Mouse (Mus musculus): Measurements from ENCODE around the gene Agl. TPM values are rescaled to one million over a fixed set of nuclear protein-coding genes. Genes with fewer than 3 reads are reported as not detected.

Agl gene
- polyA plus RNA-seq, 1 experiment = 8.9 TPM

DNA sequence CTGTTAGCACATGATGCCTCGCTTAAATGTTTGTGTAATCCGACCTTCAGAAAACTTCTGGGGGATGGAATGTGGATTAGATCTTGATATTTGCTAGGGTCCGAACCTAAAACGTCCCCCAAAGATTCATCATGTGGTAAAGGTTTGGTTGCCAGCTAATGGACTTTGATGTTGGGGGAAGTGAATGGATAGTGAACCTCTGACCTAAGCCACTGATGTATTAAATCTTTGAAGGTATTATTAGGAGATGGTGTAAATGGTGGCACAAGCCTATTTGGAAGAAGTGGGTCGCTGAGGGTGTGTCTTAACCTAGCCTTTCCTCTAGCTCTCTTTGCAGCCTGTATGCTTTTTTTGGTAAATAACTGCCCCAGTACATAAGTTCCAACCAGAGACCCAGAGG lies 94.9 kb downstream of the Agl start:
- 50% methylated on average over 5 of the region's 5 CpGs for WGBS
- Histone ChIP-seq H3K27ac (ENCODE audit: control insufficient read depth, insufficient read depth, low read length) (no peak overlapping the region), H3K36me3 (ENCODE audit: control insufficient read depth, insufficient read depth, low read length) (no peaks in the 10 kb centered on the region), H3K4me1 (replicated peaks; ENCODE audit: control insufficient read depth, insufficient read depth, low read length) (peaks cover 4% of the 10 kb centered on the region), H3K27me3 (ENCODE audit: control insufficient read depth, insufficient read depth, low read length) (no peaks in the 10 kb centered on the region), H3K4me3 (ENCODE audit: control insufficient read depth, insufficient read depth, low read length) (no peak overlapping the region)
- TF ChIP-seq CTCF (IDR thresholded peaks at IDR 0.05; ENCODE audit: borderline replicate concordance, control insufficient read depth, extremely low read depth, insufficient read depth, low read length, poor library complexity) = no peak
- TF ChIP-seq POLR2A (IDR thresholded peaks at IDR 0.05; ENCODE audit: control insufficient read depth, extremely low read depth, insufficient read depth, low read length, poor library complexity) = no peak
- DNase-seq = no peak

DNA sequence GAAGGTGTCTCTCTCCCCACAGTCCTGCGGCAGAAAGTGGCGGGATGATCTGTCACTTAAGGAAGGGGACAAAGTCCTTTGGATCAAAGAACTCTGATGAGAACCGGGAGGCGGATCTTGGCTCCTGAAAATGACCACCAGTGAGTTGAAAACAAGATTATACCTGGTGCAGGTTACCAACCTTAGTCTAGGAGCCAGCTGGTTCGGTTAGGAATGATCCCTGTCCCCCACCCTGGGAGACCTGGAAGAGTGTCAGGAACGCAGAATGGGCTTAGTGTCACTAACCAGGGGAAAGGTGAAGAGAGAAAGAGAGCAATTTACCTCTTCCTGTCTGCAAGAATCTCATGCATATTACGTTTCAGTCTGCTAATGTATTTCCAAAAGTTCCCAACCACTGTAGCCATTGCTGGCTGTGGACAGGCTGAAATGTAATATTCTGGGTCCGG lies 95.5 kb downstream of the Agl start, which contains the start of gene Slc35a3:
TSS of gene Slc35a3 (minus strand) at position 396 of the 446 bp plus-strand sequence.
- Histone ChIP-seq H3K4me3 (ENCODE audit: control insufficient read depth, insufficient read depth, low read length) (peak within 1 kb of the TSS; percentile 62), H3K4me1 (replicated peaks; ENCODE audit: control insufficient read depth, insufficient read depth, low read length) (peaks cover 4% of the 10 kb centered on the region), H3K27me3 (ENCODE audit: control insufficient read depth, insufficient read depth, low read length) (no peaks in the 10 kb centered on the region), H3K27ac (ENCODE audit: control insufficient read depth, insufficient read depth, low read length) (no peak within 1 kb of the TSS), H3K36me3 (ENCODE audit: control insufficient read depth, insufficient read depth, low read length) (no peaks in the 10 kb centered on the region)
- no peak for DNase-seq
- TF ChIP-seq POLR2A (IDR thresholded peaks at IDR 0.05; ENCODE audit: control insufficient read depth, extremely low read depth, insufficient read depth, low read length, poor library complexity) (no peak), CTCF (IDR thresholded peaks at IDR 0.05; ENCODE audit: borderline replicate concordance, control insufficient read depth, extremely low read depth, insufficient read depth, low read length, poor library complexity) (no peak)
- 6% methylated on average over 8 of the region's 8 CpGs for WGBS

DNA sequence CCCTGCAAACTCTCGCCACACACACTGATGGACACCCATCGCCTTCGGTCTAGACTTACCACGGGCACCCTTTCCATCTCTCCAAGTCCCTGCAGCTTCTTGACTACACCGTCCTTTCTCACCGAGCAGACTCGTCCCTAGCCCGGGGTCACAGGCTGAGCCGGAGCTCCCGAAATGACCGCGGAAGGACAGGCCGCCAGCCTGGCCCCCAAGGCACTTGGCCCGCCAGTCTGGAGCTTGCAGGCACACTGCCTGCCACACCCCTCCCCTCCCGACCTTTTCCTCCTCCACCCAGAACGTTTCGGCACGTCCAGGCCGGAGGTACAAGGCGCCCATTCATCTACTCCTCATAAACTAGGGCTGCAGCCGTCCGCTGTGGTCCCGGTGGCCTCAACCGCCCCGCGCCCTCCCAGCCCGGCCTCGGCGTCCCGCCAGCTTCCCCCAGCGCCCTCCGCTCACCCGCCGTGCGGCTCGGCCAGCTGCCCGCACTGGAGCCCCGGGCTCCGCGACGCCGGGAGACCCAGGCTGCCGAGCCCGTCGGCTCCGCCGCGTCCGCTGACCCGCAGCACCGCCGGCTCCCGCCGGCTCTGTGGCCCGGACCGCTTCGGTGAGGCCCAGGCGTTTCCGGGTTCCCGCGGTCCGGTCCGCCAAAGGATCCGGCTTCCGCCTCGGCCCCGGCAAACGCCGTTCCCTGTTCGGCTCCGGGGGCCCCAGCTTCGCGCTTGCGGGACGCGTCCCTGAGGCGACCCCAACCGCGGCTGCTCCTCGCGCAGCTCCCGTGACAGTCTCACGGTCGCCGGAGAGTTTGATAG lies 96.1 kb downstream of the Agl start:
- H3K27me3 ChIP-seq (ENCODE audit: control insufficient read depth, insufficient read depth, low read length) = no peaks in the 10 kb centered on the region
- H3K27ac ChIP-seq (ENCODE audit: control insufficient read depth, insufficient read depth, low read length) = no peak overlapping the region
- H3K4me1 ChIP-seq (replicated peaks; ENCODE audit: control insufficient read depth, insufficient read depth, low read length) = peaks cover 4% of the 10 kb centered on the region
- no peaks in the 10 kb centered on the region for H3K36me3 ChIP-seq (ENCODE audit: control insufficient read depth, insufficient read depth, low read length)
- WGBS = under 1% methylated on average over 85 of the region's 85 CpGs
- TF ChIP-seq CTCF (IDR thresholded peaks at IDR 0.05; ENCODE audit: borderline replicate concordance, control insufficient read depth, extremely low read depth, insufficient read depth, low read length, poor library complexity) (0 out of 2 replicates have a peak, but pooled peaks have one; percentile 32), POLR2A (IDR thresholded peaks at IDR 0.05; ENCODE audit: control insufficient read depth, extremely low read depth, insufficient read depth, low read length, poor library complexity) (peak; percentile 51; the same call in 1 of the 2 replicates)
- peak overlapping the region; percentile 62 for H3K4me3 ChIP-seq (ENCODE audit: control insufficient read depth, insufficient read depth, low read length)
- DNase-seq = peak; percentile 65

DNA sequence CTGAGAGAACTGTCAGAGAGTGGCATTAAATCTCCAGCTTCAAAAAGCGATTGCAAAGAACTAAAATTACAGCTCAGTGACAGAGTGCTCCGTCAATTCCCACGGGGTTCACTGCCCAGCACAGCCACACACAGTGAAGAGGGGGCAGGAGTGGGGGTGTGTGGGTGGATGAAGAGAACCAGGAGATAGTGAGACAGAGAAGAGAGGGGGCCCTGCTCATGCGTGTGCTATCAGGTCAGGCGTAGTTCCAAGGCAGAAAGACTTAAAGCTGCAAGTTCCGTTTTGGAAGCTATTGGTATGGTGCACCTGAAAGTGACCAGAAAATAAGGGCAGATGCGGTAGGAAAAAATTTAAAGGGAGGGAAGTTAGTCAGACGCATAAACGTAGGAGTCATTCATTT lies 97.0 kb downstream of the Agl start:
- no peak for DNase-seq
- 52% methylated on average over 9 of the region's 9 CpGs for WGBS
- Histone ChIP-seq H3K27ac (ENCODE audit: control insufficient read depth, insufficient read depth, low read length) (no peak overlapping the region), H3K27me3 (ENCODE audit: control insufficient read depth, insufficient read depth, low read length) (no peaks in the 10 kb centered on the region), H3K36me3 (ENCODE audit: control insufficient read depth, insufficient read depth, low read length) (no peaks in the 10 kb centered on the region), H3K4me3 (ENCODE audit: control insufficient read depth, insufficient read depth, low read length) (no peak overlapping the region), H3K4me1 (replicated peaks; ENCODE audit: control insufficient read depth, insufficient read depth, low read length) (peaks cover 4% of the 10 kb centered on the region)
- TF ChIP-seq CTCF (IDR thresholded peaks at IDR 0.05; ENCODE audit: borderline replicate concordance, control insufficient read depth, extremely low read depth, insufficient read depth, low read length, poor library complexity) (no peak), POLR2A (IDR thresholded peaks at IDR 0.05; ENCODE audit: control insufficient read depth, extremely low read depth, insufficient read depth, low read length, poor library complexity) (no peak)

DNA sequence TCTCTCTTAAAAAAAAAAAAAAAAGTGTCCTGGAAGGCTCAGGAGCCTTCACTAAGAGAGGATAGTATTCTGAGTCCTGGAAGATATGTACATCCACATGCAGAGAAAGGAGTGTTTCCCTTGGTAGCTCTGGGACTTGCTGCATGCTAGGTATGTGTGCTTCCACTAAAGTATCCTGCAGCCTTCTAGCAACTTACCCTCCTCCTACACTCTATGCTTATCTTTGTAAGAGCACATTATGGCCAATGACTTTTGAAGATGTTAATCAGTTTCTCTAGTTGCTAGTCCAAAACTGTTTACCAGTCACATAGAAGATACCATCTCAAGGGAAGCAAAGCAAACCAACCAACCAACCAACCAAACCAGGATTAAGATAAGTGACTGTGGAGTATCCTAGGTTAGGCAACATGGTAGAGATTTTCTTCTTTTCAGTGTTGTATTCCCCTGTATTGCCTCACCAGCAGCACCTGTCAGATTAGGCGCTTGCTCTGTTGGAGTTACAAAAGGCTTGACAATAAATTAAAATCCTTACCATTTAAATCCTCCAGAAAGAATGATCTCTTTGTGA lies 102.2 kb downstream of the Agl start:
- Histone ChIP-seq H3K4me1 (replicated peaks; ENCODE audit: control insufficient read depth, insufficient read depth, low read length) (no peaks in the 10 kb centered on the region), H3K4me3 (ENCODE audit: control insufficient read depth, insufficient read depth, low read length) (no peak overlapping the region), H3K36me3 (ENCODE audit: control insufficient read depth, insufficient read depth, low read length) (no peaks in the 10 kb centered on the region), H3K27me3 (ENCODE audit: control insufficient read depth, insufficient read depth, low read length) (no peaks in the 10 kb centered on the region), H3K27ac (ENCODE audit: control insufficient read depth, insufficient read depth, low read length) (no peak overlapping the region)
- WGBS = 97% methylated on average over 1 of the region's 1 CpGs
- DNase-seq = no peak
- TF ChIP-seq CTCF (IDR thresholded peaks at IDR 0.05; ENCODE audit: borderline replicate concordance, control insufficient read depth, extremely low read depth, insufficient read depth, low read length, poor library complexity) = no peak
- TF ChIP-seq POLR2A (IDR thresholded peaks at IDR 0.05; ENCODE audit: control insufficient read depth, extremely low read depth, insufficient read depth, low read length, poor library complexity) = no peak

DNA sequence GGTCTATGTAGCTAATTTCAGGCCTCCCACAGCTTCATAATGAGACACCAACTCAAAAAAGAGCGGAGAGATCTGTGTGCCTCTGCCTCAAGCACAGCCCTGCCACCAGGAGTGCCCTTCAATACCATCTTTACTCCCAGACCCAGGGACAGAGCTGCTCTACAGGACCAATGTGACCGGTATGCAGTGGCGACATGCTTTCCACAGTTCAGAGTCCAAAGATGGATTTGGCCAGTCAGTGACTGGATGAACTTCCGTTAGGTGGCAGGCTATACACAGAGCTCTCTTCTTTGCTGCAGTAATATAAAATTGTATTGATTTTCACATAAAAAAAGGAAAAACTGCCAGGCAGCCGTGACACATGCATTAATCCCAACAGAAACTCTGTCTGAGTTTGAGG lies 104.1 kb downstream of the Agl start:
- Histone ChIP-seq H3K27me3 (ENCODE audit: control insufficient read depth, insufficient read depth, low read length) (no peaks in the 10 kb centered on the region), H3K4me3 (ENCODE audit: control insufficient read depth, insufficient read depth, low read length) (no peak overlapping the region), H3K4me1 (replicated peaks; ENCODE audit: control insufficient read depth, insufficient read depth, low read length) (no peaks in the 10 kb centered on the region), H3K27ac (ENCODE audit: control insufficient read depth, insufficient read depth, low read length) (no peak overlapping the region), H3K36me3 (ENCODE audit: control insufficient read depth, insufficient read depth, low read length) (no peaks in the 10 kb centered on the region)
- TF ChIP-seq CTCF (IDR thresholded peaks at IDR 0.05; ENCODE audit: borderline replicate concordance, control insufficient read depth, extremely low read depth, insufficient read depth, low read length, poor library complexity) (no peak), POLR2A (IDR thresholded peaks at IDR 0.05; ENCODE audit: control insufficient read depth, extremely low read depth, insufficient read depth, low read length, poor library complexity) (no peak)
- DNase-seq = no peak
- over 99% methylated on average over 5 of the region's 5 CpGs for WGBS

All from thymus, adult 2 months (tissue).